Comparison of ENCODE assay signal across 30 mouse cellular contexts in genomic region chr2:73335949-73336348, GRCm38 (mm10).
"Had no signal": no experiment of that assay in that cellular context is flagged by ENCODE, and none has a peak within 500 bp of the region (broad histone marks: within the 10 kb centered on the region; RNA-seq: fewer than 3 reads in every experiment).

No protein-coding gene starts in this region.

- H3K27me3 ChIP-seq: limb, embryonic 12.5 days; limb, embryonic 13.5 days; limb, embryonic 15.5 days; liver, embryonic 12.5 days; liver, embryonic 13.5 days; liver, embryonic 15.5 days; lung, embryonic 15.5 days; megakaryocyte, embryonic 14.5 days; midbrain, embryonic 12.5 days; midbrain, embryonic 13.5 days; midbrain, embryonic 15.5 days; neural tube, embryonic 12.5 days; neural tube, embryonic 13.5 days had no signal

- DNase-seq: left cerebral cortex, postnatal 4 days; liver; liver, embryonic 13.5 days; liver, postnatal 0 days; lung, adult 2 months; lung, embryonic 14.5 days; lung, postnatal 10 days; lung, postnatal 36 days; midbrain, embryonic 14.5 days had no signal

- H3K4me2 ChIP-seq: limb, embryonic 12.5 days; limb, embryonic 13.5 days; limb, embryonic 15.5 days; liver, embryonic 11.5 days; liver, embryonic 12.5 days; liver, embryonic 13.5 days; liver, embryonic 15.5 days; lung, embryonic 14.5 days; lung, embryonic 15.5 days; midbrain, embryonic 11.5 days; midbrain, embryonic 12.5 days; midbrain, embryonic 13.5 days; midbrain, embryonic 15.5 days; neural tube, embryonic 12.5 days; neural tube, embryonic 13.5 days had no signal

- H3K27ac ChIP-seq: left cerebral cortex, adult 2 months; limb, embryonic 10.5 days; limb, embryonic 12.5 days; limb, embryonic 13.5 days; limb, embryonic 15.5 days; liver, embryonic 12.5 days; liver, embryonic 13.5 days; liver, embryonic 14.5 days; liver, embryonic 15.5 days; lung, embryonic 15.5 days; macrophage; midbrain, embryonic 10.5 days; midbrain, embryonic 12.5 days; midbrain, embryonic 13.5 days; midbrain, embryonic 15.5 days; neural tube, embryonic 12.5 days; neural tube, embryonic 13.5 days had no signal

- H3K36me3 ChIP-seq: limb, embryonic 10.5 days; limb, embryonic 12.5 days; limb, embryonic 13.5 days; limb, embryonic 15.5 days; lung, embryonic 15.5 days; midbrain, embryonic 10.5 days; midbrain, embryonic 12.5 days; midbrain, embryonic 13.5 days; midbrain, embryonic 15.5 days; neural tube, embryonic 12.5 days; neural tube, embryonic 13.5 days had no signal

- H3K9ac ChIP-seq: limb, embryonic 12.5 days; limb, embryonic 13.5 days; limb, embryonic 15.5 days; liver, embryonic 12.5 days; liver, embryonic 13.5 days; liver, embryonic 14.5 days; liver, embryonic 15.5 days; liver, postnatal 0 days; lung, embryonic 14.5 days; lung, embryonic 15.5 days; midbrain, embryonic 12.5 days; midbrain, embryonic 13.5 days; midbrain, embryonic 15.5 days; neural tube, embryonic 12.5 days; neural tube, embryonic 13.5 days had no signal

- H3K9me3 ChIP-seq: limb, embryonic 10.5 days; limb, embryonic 12.5 days; limb, embryonic 13.5 days; limb, embryonic 15.5 days; liver, embryonic 12.5 days; liver, embryonic 13.5 days; liver, embryonic 15.5 days; lung, embryonic 15.5 days; megakaryocyte, embryonic 14.5 days; midbrain, embryonic 10.5 days; midbrain, embryonic 12.5 days; midbrain, embryonic 13.5 days; midbrain, embryonic 15.5 days; neural tube, embryonic 12.5 days; neural tube, embryonic 13.5 days had no signal

- H3K4me1 ChIP-seq: limb, embryonic 10.5 days; limb, embryonic 12.5 days; limb, embryonic 13.5 days; limb, embryonic 15.5 days; liver, embryonic 12.5 days; liver, embryonic 13.5 days; liver, embryonic 15.5 days; lung, embryonic 15.5 days; megakaryocyte, embryonic 14.5 days; midbrain, embryonic 10.5 days; midbrain, embryonic 12.5 days; midbrain, embryonic 13.5 days; midbrain, embryonic 15.5 days; neural tube, embryonic 12.5 days; neural tube, embryonic 13.5 days had no signal

- ATAC-seq: liver, embryonic 12.5 days; liver, postnatal 0 days; midbrain, embryonic 13.5 days; midbrain, embryonic 15.5 days; midbrain, embryonic 16.5 days had no signal

- H3K4me3 ChIP-seq: left cerebral cortex, adult 2 months; limb, embryonic 10.5 days; limb, embryonic 12.5 days; limb, embryonic 13.5 days; limb, embryonic 15.5 days; liver, embryonic 12.5 days; liver, embryonic 13.5 days; liver, embryonic 15.5 days; lung, embryonic 15.5 days; megakaryocyte, embryonic 14.5 days; midbrain, embryonic 10.5 days; midbrain, embryonic 12.5 days; midbrain, embryonic 13.5 days; midbrain, embryonic 15.5 days; myocyte; neural tube, embryonic 12.5 days; neural tube, embryonic 13.5 days had no signal
